Mouse (Mus musculus) B cell, adult 2 months (primary cell): ENCODE measurements around the gene Cdca7.

Experiments
- DNase-seq, 2 experiments: peaks; one replicate each; pipeline ENCODE4 v3.0.0; 2022

The Cdca7 gene

GRCm38 (mm10) chr2:72493039-72493438 is 17.1 kb downstream of the Cdca7 start:
- no peak for DNase-seq

GRCm38 (mm10) chr2:72499074-72499721 is 23.2 kb downstream of the Cdca7 start:
- DNase-seq = no peak

- no peak for DNase-seq
Observed at GRCm38 (mm10) chr2:72499782-72500411, 23.9 kb downstream of the Cdca7 start.

- no peak for DNase-seq
Observed at GRCm38 (mm10) chr2:72502041-72502813, 26.3 kb downstream of the Cdca7 start.

GRCm38 (mm10) chr2:72503646-72504045 is 27.7 kb downstream of the Cdca7 start:
- no peak for DNase-seq

- no peak for DNase-seq
Observed at GRCm38 (mm10) chr2:72507855-72508635, 32.1 kb downstream of the Cdca7 start.

- DNase-seq = no peak
Observed at GRCm38 (mm10) chr2:72508891-72509290, 32.9 kb downstream of the Cdca7 start.

GRCm38 (mm10) chr2:72515526-72515925 is 39.6 kb downstream of the Cdca7 start:
- DNase-seq = no peak

- peak; percentile 6 for DNase-seq
Observed at GRCm38 (mm10) chr2:72515971-72516719, 40.2 kb downstream of the Cdca7 start.

- no peak for DNase-seq
Observed at GRCm38 (mm10) chr2:72516720-72517089, 40.7 kb downstream of the Cdca7 start.

- DNase-seq = no peak
Observed at GRCm38 (mm10) chr2:72524022-72524421, 48.1 kb downstream of the Cdca7 start.

GRCm38 (mm10) chr2:72525556-72525955 is 49.6 kb downstream of the Cdca7 start:
- no peak for DNase-seq

GRCm38 (mm10) chr2:72529026-72529357 is 53.0 kb downstream of the Cdca7 start:
- DNase-seq = no peak

GRCm38 (mm10) chr2:72529358-72530319 is 53.7 kb downstream of the Cdca7 start:
- no peak for DNase-seq

- DNase-seq = no peak
Observed at GRCm38 (mm10) chr2:72535889-72536288, 59.9 kb downstream of the Cdca7 start.
